Mouse (Mus musculus): ENCODE data around the gene Lnx1.

DNA sequence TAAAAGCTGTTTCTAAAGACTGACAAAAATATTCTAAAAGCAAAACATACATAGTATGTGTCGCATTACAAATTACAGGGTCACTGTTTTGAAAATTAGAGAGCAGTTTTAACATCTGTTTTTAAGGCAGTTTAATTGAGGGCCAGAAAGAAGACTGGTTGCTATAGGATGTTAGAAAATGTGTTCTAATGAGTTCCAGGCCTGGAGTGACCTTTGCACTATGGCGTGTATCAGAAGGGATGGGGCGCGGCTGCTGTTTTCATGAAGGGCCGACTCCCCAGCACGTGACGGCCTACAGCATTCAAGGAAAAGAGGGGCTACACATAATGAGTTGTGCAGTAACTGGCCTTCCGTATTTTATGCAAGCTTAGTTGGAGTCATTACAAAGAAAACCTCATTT is 109.6 kb downstream of the Lnx1 start:
- no peak for TF ChIP-seq CTCF (IDR thresholded peaks at IDR 0.05)
- TF ChIP-seq EP300 (IDR thresholded peaks at IDR 0.05; ENCODE audit: insufficient read depth, low read depth, low read length): no peak
- TF ChIP-seq POLR2A (IDR thresholded peaks at IDR 0.05; ENCODE audit: insufficient read depth, low read depth, low read length): no peak

All from heart, adult 2 months (tissue).